Mouse (Mus musculus) neural tube, embryonic 15.5 days (tissue): ENCODE results near the gene Ganab. TPM values are rescaled to one million over a fixed set of nuclear protein-coding genes. Genes with fewer than 3 reads are reported as not detected.

ENCODE experiments used
- ATAC-seq: fragments of 200-750 bp; cut with Nextera tagmentation; 2 replicates; pipeline ENCODE4 v1.8.0; 2017; ENCODE audit warnings: mild to moderate bottlenecking, moderate TSS enrichment, moderate library complexity; ENCODE audit not compliant: low FRiP score
- H3K27ac ChIP-seq: fragments of 300-500 bp; sonication (generic); replicated peaks from 2 replicates; pipeline ENCODE4 v1.5.1; 2015; ENCODE audit warnings: mild to moderate bottlenecking, inconsistent platforms
- H3K27me3 ChIP-seq: fragments of 300-500 bp; sonication (generic); replicated peaks from 2 replicates; pipeline ENCODE4 v1.6.1; 2015; ENCODE audit warnings: inconsistent platforms
- H3K36me3 ChIP-seq: fragments of 300-500 bp; sonication (generic); 2 replicates; pipeline ENCODE4 v1.6.1; 2015; ENCODE audit warnings: inconsistent platforms
- H3K4me1 ChIP-seq: fragments of 300-500 bp; sonication (generic); 2 replicates; pipeline ENCODE4 v1.6.1; 2015; ENCODE audit warnings: inconsistent platforms
- H3K4me2 ChIP-seq: fragments of 300-500 bp; sonication (generic); 2 replicates; pipeline ENCODE4 v1.6.1; 2015; ENCODE audit warnings: inconsistent platforms, mild to moderate bottlenecking, moderate library complexity
- H3K4me3 ChIP-seq: fragments of 300-500 bp; sonication (generic); replicated peaks from 2 replicates; pipeline ENCODE4 v1.5.1; 2015; ENCODE audit warnings: mild to moderate bottlenecking, inconsistent platforms
- H3K9ac ChIP-seq: fragments of 300-500 bp; sonication (generic); replicated peaks from 2 replicates; pipeline ENCODE4 v1.6.1; 2015; ENCODE audit warnings: mild to moderate bottlenecking, inconsistent platforms
- H3K9me3 ChIP-seq: fragments of 300-500 bp; sonication (generic); replicated peaks from 2 replicates; pipeline ENCODE4 v1.6.1; 2016; ENCODE audit warnings: inconsistent platforms
- WGBS: fragments of 180-500 bp; shearing (Covaris S2); methylation state at CpG from one replicate; pipeline ENCODE4 v1.1.7; 2015; ENCODE audit warnings: mixed read lengths; 5-methylcytosine and 5-hydroxymethylcytosine counted together
- polyA plus RNA-seq: library from polyadenylated mRNA; unstranded; fragments of >200 nt; fragmentation: Nextera tagmentation; extraction: Ambion mirVana; gene quantifications from 2 replicates; pipeline ENCODE4 v1.2.1, GENCODE M21; 2015

Ganab gene
- polyA plus RNA-seq, 1 experiment from 2014 or later, result 75.4 TPM

DNA sequence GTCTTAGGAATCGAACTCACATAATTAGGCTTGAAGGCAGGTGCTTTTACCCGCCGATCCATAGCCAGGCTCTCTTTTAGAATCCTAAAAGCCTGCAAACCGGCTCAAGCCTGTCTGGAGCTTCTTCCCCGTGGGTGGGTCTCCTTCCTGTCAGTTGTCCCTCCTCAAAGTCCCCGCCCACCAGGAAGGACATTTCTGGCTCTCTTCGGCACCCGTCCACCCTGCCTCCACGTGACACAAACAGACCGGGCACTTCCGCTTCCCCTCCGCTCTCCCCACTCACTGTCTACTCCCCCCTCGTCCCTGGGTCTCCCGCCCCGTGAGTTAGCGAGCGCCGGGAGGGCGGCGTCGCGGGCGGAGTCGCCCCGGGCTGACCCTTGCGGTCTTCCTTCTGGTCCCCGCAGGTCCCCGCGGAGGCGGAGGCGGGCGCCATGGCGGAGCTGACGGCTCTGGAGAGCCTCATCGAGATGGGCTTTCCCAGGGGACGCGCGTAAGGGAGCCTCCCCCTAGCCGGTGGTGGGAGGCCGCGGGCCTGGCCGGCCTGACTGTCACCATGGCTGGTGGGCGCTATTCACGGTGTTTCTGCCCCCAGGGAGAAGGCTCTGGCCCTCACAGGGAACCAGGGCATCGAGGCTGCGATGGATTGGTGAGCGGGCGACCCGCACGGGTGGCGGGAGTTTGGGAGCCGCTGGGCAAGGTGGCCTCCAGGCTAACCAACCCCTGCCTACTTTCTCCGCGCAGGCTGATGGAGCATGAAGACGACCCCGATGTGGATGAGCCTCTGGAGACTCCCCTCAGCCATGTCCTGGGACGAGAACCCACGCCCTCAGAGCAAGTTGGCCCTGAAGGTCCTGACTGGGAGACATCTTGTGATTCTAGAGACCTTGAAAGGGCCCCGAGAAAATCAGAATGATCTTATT, 26.3 kb upstream of the Ganab start, which contains the start of gene Ubxn1:
TSS of gene Ubxn1 (plus strand) at position 230 of the 920 bp plus-strand sequence.
- H3K9ac ChIP-seq, result peak within 1 kb of the TSS; percentile 98
- H3K27me3 ChIP-seq, result no peaks in the 10 kb centered on the region
- peak within 1 kb of the TSS; percentile 96 for H3K4me2 ChIP-seq
- H3K36me3 ChIP-seq, result peaks cover 33% of the 10 kb centered on the region
- H3K4me1 ChIP-seq, result peaks cover 20% of the 10 kb centered on the region
- WGBS, result under 1% methylated on average over 59 of the region's 59 CpGs
- H3K27ac ChIP-seq, result peak within 1 kb of the TSS; percentile 84
- no peaks in the 10 kb centered on the region for H3K9me3 ChIP-seq
- peak within 1 kb of the TSS; percentile 86 for H3K4me3 ChIP-seq
- ATAC-seq, result peak; percentile 97

DNA sequence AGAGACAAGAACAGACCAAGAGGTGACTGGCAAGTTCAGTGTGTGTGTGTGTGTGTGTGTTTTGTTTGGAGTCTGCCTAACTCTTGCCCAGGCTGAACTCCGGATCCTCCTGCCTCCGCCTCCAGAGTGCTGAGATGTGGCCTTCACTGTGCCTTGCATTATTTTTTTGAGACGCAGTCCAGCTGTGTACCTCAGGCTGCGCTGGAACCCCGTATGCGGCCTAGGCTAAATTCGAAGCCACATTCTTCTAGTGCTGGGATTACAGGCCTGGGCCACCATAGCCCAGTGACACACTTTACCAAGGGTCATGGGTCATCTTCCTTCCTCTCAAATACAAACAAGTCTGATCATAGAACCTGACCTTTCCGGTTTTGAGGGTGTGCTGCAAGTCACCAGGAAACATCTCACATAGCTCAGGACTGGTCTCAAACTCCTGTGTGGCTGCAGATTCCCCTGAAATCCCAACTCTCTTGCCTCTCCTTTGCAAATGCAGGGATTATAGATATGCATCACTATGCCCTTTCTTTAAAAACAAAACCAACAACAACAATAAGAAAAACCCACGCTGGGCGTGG, 25.5 kb upstream of the Ganab start:
- no peak for ATAC-seq
- peak overlapping the region; percentile 96 for H3K4me2 ChIP-seq
- no peak overlapping the region for H3K27ac ChIP-seq
- H3K4me3 ChIP-seq, result peak overlapping the region; percentile 86
- H3K9me3 ChIP-seq, result no peaks in the 10 kb centered on the region
- H3K27me3 ChIP-seq, result no peaks in the 10 kb centered on the region
- H3K4me1 ChIP-seq, result peaks cover 20% of the 10 kb centered on the region
- peak overlapping the region; percentile 98 for H3K9ac ChIP-seq
- peaks cover 41% of the 10 kb centered on the region for H3K36me3 ChIP-seq
- WGBS, result 81% methylated on average over 10 of the region's 10 CpGs

DNA sequence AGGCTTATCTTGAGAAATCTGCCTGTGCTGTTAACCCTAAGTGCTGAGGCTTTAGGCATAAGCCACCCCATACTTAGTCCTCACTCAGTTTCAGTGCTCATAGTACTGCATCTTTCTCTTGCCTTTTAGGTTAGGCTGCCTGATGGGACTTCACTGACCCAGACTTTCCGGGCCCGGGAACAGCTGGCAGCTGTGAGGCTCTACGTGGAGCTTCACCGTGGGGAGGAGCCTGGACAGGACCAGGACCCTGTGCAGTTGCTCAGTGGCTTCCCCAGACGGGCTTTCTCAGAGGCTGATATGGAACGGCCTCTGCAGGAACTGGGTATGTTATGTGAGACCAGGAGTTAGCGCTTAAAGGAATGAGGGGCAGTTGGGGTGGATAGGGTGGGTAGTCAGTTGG, 22.8 kb upstream of the Ganab start:
- H3K4me2 ChIP-seq, result no peak overlapping the region
- H3K27ac ChIP-seq, result no peak overlapping the region
- no peaks in the 10 kb centered on the region for H3K9me3 ChIP-seq
- H3K4me3 ChIP-seq, result no peak overlapping the region
- H3K9ac ChIP-seq, result no peak overlapping the region
- no peak for ATAC-seq
- H3K36me3 ChIP-seq, result peaks cover 46% of the 10 kb centered on the region
- 93% methylated on average over 7 of the region's 7 CpGs for WGBS
- peaks cover 28% of the 10 kb centered on the region for H3K4me1 ChIP-seq
- no peaks in the 10 kb centered on the region for H3K27me3 ChIP-seq

DNA sequence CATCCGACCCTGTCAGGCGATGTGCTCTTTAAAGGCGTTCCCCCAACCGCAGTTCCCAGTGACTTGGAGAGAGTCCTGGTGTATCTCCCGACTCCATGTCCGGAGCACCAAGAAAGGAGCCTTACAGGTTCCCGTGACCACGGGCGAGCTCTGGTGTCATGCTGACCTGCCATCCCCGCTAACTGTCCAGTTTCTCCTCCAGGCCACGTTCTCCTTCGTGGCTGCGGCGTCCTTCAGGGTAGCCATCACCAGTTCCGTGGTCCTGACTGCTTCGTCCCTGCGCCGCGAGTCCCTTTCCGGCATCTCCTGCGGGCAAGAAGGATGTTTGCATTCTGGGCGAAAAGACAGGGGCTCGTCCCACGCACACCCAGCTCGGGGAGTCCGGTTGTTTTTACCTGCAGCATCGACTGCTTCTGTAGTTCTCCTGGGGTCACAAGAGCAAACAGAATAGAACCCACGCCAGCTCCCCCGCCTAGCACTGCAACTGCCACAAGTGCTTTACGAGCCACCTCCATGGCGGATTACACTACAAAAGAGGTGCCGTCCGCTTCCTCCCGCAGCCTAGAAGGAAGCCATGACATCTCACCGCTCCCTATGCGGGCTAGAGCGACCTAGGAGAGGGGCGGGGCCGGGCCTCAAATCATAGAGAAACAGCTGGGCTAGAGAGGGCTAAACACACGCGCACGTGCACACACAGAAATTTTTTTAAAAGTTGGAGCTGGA, 17.4 kb upstream of the Ganab start, which contains the start of gene Uqcc3:
TSS of gene Uqcc3 (minus strand) at position 613 of the 723 bp plus-strand sequence.
- Histone ChIP-seq H3K9me3 (no peaks in the 10 kb centered on the region), H3K27me3 (no peaks in the 10 kb centered on the region), H3K4me3 (peak within 1 kb of the TSS; percentile 68), H3K27ac (peak within 1 kb of the TSS; percentile 88), H3K4me2 (peak within 1 kb of the TSS; percentile 93), H3K9ac (peak within 1 kb of the TSS; percentile 83), H3K36me3 (peaks cover 23% of the 10 kb centered on the region), H3K4me1 (peaks cover 14% of the 10 kb centered on the region)
- under 1% methylated on average over 42 of the region's 42 CpGs for WGBS
- peak; percentile 98 for ATAC-seq

DNA sequence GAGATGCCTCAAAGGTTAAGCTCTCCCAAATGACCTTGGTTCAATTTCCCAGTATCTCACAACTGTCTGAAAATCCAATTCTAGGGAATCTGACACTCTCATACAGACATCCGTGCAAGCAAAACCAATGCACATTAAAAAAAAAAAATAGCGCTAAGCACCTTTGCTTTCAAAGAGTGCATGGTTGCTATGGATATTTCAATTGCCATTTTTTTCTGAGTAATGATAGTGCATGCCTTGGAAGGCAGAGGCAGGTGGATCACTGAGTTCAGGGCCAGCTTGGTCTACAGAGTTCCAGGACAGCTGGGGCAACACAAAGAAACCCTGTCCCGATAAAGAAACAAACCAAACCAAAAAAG, 16.9 kb upstream of the Ganab start:
- H3K27me3 ChIP-seq, result no peaks in the 10 kb centered on the region
- peak overlapping the region; percentile 93 for H3K4me2 ChIP-seq
- peaks cover 14% of the 10 kb centered on the region for H3K4me1 ChIP-seq
- ATAC-seq, result 0 out of 2 replicates have a peak, but pooled peaks have one; percentile 4
- peak overlapping the region; percentile 68 for H3K4me3 ChIP-seq
- H3K9ac ChIP-seq, result peak overlapping the region; percentile 83
- H3K27ac ChIP-seq, result peak overlapping the region; percentile 88; the same call in 1 of the 2 replicates
- H3K36me3 ChIP-seq, result peaks cover 18% of the 10 kb centered on the region
- no peaks in the 10 kb centered on the region for H3K9me3 ChIP-seq
- WGBS, result 10% methylated on average over 3 of the region's 3 CpGs

DNA sequence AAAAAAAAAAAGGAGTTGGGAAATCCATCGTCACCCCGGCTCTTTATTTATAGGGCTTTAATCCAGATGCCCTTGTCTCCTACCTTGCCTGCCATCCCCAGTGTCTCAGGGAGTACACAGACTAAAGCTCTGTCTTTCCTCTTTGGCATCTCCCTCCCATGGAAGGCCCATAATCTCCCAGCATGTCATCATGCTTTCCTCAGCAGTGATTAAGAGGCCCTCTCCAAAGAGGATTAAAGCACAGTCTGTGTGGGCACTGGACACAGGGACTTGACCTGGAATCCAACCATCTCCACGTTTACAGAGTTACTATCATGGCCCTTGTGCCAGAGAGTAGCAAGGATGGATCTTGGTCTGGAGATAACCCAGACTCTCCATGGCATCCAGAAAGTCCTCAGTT, 14.3 kb upstream of the Ganab start, which contains the start of the genes Lbhd1 and Gm49403:
TSS of gene Lbhd1 (plus strand) at position 117 of the 400 bp plus-strand sequence.
TSS of gene Gm49403 (plus strand) at position 315 of the 400 bp plus-strand sequence.
- Histone ChIP-seq H3K9ac (no peak within 1 kb of the TSS), H3K4me2 (no peak within 1 kb of the TSS), H3K27ac (no peak within 1 kb of the TSS), H3K4me3 (no peak within 1 kb of the TSS), H3K27me3 (no peaks in the 10 kb centered on the region), H3K4me1 (peaks cover 24% of the 10 kb centered on the region), H3K9me3 (no peaks in the 10 kb centered on the region), H3K36me3 (no peaks in the 10 kb centered on the region)
- WGBS, result 78% methylated on average over 3 of the region's 3 CpGs
- ATAC-seq, result no peak

DNA sequence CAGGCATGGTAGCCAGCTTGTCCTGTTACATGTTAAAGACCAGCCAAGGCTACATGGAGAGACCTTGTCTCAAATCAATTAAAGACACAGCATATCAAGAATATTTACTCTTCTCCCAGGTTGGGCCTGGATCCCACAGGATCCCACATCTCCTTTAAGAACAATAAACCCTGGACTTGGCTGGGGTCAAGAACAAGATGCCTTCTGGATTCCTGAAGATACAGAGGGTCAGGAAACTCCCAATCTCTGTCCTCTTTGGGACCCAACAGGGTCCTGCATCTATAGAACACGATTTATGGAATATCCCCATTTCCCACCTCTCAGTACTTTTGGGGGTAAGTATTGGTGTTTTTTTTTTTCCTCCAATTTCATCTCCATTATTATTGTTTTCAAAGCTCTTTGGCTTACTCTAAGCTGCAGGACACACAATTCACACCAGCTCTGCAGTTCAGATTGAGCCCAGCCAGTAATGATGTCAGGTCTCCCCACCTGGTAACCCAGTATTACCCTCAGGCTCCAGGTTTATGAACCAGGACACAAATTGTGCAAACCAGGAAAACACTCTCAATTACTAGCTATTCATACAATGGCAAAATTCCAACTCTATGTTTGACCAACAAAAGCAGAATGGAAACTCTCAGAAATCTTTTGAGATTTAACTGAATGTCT, 10.8 kb upstream of the Ganab start:
- Histone ChIP-seq H3K4me1 (peaks cover 18% of the 10 kb centered on the region), H3K4me3 (no peak overlapping the region), H3K9me3 (no peaks in the 10 kb centered on the region), H3K27ac (no peak overlapping the region), H3K4me2 (no peak overlapping the region; the same call in 1 of the 2 replicates), H3K36me3 (peaks cover 9% of the 10 kb centered on the region), H3K27me3 (no peaks in the 10 kb centered on the region), H3K9ac (no peak overlapping the region)
- no peak for ATAC-seq
- 58% methylated on average over 1 of the region's 1 CpGs for WGBS

DNA sequence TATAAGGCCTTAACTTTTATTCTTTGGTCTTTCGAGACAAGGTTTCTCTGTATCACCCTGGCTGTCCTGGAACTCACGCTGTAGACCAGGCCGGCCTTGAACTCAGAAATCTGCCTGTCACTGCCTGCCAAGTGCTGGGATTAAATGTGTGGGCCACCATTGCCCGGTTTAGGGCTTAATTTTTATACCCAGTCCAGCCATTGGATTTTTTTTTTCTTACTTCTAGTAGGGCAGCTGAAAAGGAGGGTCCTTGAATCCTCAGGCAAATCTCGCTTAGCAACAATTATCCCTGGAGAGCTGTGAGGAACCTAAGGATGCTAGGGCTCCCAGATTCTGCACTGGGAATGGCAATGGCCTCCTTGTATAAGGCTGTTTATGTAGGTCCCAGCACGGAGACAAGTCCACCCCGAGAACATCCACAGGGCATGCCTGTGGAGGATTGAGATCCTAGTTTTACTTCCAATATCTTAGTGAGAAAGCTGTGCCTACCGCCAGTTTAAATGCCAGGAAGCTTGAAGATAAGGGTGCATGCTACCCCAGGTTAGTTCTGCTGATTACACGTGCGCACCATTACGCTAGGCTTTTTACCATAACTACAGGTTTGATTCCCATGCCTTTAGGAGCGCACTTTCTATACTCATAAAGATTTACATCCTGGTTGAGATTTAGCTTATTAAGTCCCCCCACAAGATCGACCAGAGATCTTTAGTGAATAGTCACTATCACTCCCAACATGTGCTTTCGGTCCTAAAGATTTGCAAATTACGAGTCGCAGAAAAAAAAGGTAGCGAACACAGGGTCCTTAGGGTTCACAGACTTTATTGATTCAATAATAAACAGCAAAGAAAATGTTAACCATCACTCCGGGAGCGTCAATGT, 10.0 kb upstream of the Ganab start:
- Histone ChIP-seq H3K4me1 (peaks cover 18% of the 10 kb centered on the region), H3K9ac (peak overlapping the region; percentile 66), H3K27ac (peak overlapping the region; percentile 85), H3K4me2 (peak overlapping the region; percentile 78), H3K9me3 (no peaks in the 10 kb centered on the region), H3K4me3 (peak overlapping the region; percentile 67), H3K36me3 (peaks cover 9% of the 10 kb centered on the region), H3K27me3 (no peaks in the 10 kb centered on the region)
- ATAC-seq, result no peak
- WGBS, result 14% methylated on average over 19 of the region's 19 CpGs

DNA sequence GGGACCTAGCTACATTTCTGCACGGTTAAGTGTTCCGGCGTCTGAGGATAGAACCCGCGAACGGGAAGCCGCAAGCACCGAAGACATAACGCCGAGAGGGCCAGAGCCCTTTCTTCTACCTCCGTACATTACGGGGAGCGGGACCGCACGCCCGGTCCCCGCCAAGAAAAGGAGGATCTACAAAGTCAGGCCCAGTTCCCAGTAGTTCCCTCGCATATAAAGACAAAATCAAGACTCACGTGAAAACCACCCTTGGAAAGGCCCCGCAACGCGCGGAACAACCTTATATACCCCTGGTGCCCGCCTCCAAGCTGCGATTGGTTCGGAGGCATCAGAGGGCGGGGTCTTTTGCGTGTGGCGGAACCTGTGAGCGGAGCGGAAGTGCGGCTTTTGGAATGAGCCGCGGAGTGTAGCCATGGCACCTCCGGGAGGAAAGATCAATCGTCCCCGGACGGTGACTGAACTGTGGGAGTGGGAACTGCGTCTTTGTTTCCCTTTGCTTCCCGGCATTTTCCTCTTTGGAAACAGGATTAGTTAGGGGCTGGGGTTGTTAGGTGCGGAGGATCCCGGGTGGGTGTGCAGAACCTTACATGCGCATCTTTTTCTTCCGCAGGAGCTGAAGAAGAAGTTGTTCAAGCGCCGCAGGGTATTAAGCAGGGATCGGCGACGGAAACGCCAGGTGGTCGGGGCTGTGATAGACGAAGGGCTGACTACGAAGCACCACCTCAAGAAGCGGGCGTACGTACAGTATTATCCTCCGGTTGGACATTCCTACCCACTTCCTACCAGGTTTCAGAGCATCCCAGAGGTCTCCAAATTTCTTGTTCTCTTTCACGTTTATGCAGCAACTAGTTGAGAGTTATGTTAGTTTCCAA, 9.1 kb upstream of the Ganab start, which contains the start of the genes 1810009A15Rik and Gm49416:
TSS of gene 1810009A15Rik (plus strand) at position 343 of the 875 bp plus-strand sequence.
TSS of gene Gm49416 (plus strand) at position 416 of the 875 bp plus-strand sequence.
- WGBS, result under 1% methylated on average over 57 of the region's 58 CpGs
- Histone ChIP-seq H3K4me2 (peak within 1 kb of the TSS; percentile 78), H3K4me3 (peak within 1 kb of the TSS; percentile 67)

More for the DNA sequence above, 9.1 kb upstream of the Ganab start, which contains the start of the genes 1810009A15Rik and Gm49416:
- Histone ChIP-seq H3K27ac (peak within 1 kb of the TSS; percentile 85), H3K36me3 (peaks cover 9% of the 10 kb centered on the region), H3K9ac (peak within 1 kb of the TSS; percentile 66), H3K27me3 (no peaks in the 10 kb centered on the region), H3K4me1 (peaks cover 25% of the 10 kb centered on the region), H3K9me3 (no peaks in the 10 kb centered on the region)
- ATAC-seq, result peak; percentile 96
